Mouse (Mus musculus) neural tube, embryonic 13.5 days (tissue): ENCODE data around the gene Ssu2. TPM values are rescaled to one million over a fixed set of nuclear protein-coding genes. Genes with fewer than 3 reads are reported as not detected.

ENCODE experiments used
- ATAC-seq: fragments of 200-750 bp; cut with Nextera tagmentation; 2 replicates; pipeline ENCODE4 v1.8.0; 2017; ENCODE audit warnings: low read depth, mild to moderate bottlenecking, moderate TSS enrichment, moderate library complexity
- H3K27ac ChIP-seq: fragments of 300-500 bp; sonication (generic); replicated peaks from 2 replicates; pipeline ENCODE4 v1.5.1; 2015; ENCODE audit warnings: moderate library complexity, mild to moderate bottlenecking, inconsistent platforms
- H3K27me3 ChIP-seq: fragments of 300-500 bp; sonication (generic); 2 replicates; pipeline ENCODE4 v1.6.1; 2015; ENCODE audit warnings: mild to moderate bottlenecking, inconsistent platforms
- H3K36me3 ChIP-seq: fragments of 300-500 bp; sonication (generic); 2 replicates; pipeline ENCODE4 v1.6.1; 2015; ENCODE audit warnings: mild to moderate bottlenecking, inconsistent platforms
- H3K4me1 ChIP-seq: fragments of 300-500 bp; sonication (generic); replicated peaks from 2 replicates; pipeline ENCODE4 v1.6.1; 2015; ENCODE audit warnings: inconsistent platforms
- H3K4me2 ChIP-seq: fragments of 300-500 bp; sonication (generic); 2 replicates; pipeline ENCODE4 v1.6.1; 2015; ENCODE audit warnings: inconsistent platforms, mild to moderate bottlenecking, moderate library complexity
- H3K4me3 ChIP-seq: fragments of 300-500 bp; sonication (generic); 2 replicates; pipeline ENCODE4 v1.5.1; 2015; ENCODE audit warnings: mild to moderate bottlenecking, inconsistent platforms
- H3K9ac ChIP-seq: fragments of 300-500 bp; sonication (generic); 2 replicates; pipeline ENCODE4 v1.6.1; 2015; ENCODE audit warnings: moderate library complexity, mild to moderate bottlenecking, inconsistent platforms
- H3K9me3 ChIP-seq: fragments of 300-500 bp; sonication (generic); 2 replicates; pipeline ENCODE4 v1.6.1; 2016; ENCODE audit warnings: inconsistent platforms
- WGBS: fragments of 180-500 bp; shearing (Covaris S2); methylation state at CpG from one replicate; pipeline ENCODE4 v1.1.7; 2015; 5-methylcytosine and 5-hydroxymethylcytosine counted together
- polyA plus RNA-seq: library from polyadenylated mRNA; unstranded; fragments of >200 nt; fragmentation: Nextera tagmentation; extraction: Ambion mirVana; gene quantifications from 2 replicates; pipeline ENCODE4 v1.2.1, GENCODE M21; 2015

The Ssu2 gene
- polyA plus RNA-seq, 1 experiment from 2014 or later = 1.1 TPM

DNA sequence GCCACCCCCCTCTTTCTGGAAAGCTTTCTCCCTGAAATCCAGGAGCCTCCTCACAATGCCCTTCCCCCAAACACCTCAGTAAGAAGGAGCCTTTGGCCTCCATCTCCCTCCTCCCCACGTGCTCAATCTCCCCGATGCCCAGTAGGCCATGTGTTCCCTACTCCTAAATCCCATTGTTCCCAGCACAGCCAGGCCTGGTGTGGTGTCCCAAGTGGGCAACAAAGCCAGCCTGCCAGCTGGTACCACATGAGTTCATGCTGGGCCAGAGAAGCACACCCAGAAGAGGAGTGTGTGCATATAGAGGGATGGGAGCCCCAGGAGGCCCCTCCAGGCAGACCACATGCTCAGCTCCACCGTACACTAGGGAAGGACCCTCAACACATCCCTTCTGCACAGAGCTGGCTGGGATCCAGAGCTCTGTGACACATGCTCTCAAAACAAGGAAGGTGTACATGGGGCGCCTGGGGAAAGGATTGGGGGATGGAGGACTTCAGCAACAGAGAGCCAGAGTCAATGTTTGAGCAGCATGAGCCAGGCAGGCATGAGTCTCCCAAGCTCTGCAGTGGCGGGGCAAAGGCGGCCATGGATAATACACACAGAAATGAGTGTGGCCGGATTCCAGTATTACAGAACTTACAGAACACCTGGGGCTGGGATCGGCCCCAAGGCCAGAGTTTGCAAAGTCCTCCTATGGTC is 4.7 kb downstream of the Ssu2 start:
- ATAC-seq = peak; percentile 87
- Histone ChIP-seq H3K4me2 (no peak overlapping the region), H3K4me1 (peaks cover 5% of the 10 kb centered on the region; the same call in 1 of the 2 replicates), H3K9me3 (no peaks in the 10 kb centered on the region), H3K4me3 (no peak overlapping the region), H3K9ac (no peak overlapping the region), H3K27me3 (no peaks in the 10 kb centered on the region), H3K36me3 (no peaks in the 10 kb centered on the region), H3K27ac (peak overlapping the region; percentile 28; the same call in 1 of the 2 replicates)
- 73% methylated on average over 8 of the region's 8 CpGs for WGBS

DNA sequence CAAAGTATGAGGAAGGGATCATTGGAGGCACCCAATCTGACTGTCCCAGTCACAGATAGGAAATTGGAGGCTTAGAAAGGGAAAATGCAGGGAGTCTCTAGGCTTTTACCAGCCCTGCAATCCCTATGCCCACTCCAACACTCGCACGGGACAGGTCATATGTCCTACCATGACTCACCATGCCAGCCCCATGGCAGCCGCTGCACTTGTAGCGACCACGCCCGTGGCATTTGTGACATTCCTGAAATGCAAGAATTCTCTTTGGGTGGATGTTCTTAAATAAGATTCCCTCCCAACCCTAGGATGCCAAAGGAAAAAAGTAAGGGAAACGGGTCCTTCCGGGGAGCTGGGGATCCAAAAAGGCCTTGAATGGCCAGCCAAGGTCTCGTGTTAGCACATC is 8.8 kb downstream of the Ssu2 start:
- Histone ChIP-seq H3K36me3 (no peaks in the 10 kb centered on the region), H3K9ac (no peak overlapping the region), H3K4me3 (no peak overlapping the region), H3K27ac (no peak overlapping the region), H3K4me2 (no peak overlapping the region), H3K4me1 (peaks cover 5% of the 10 kb centered on the region; the same call in 1 of the 2 replicates), H3K9me3 (no peaks in the 10 kb centered on the region), H3K27me3 (no peaks in the 10 kb centered on the region; the same call in 1 of the 2 replicates)
- ATAC-seq = no peak
- WGBS = 93% methylated on average over 9 of the region's 9 CpGs

DNA sequence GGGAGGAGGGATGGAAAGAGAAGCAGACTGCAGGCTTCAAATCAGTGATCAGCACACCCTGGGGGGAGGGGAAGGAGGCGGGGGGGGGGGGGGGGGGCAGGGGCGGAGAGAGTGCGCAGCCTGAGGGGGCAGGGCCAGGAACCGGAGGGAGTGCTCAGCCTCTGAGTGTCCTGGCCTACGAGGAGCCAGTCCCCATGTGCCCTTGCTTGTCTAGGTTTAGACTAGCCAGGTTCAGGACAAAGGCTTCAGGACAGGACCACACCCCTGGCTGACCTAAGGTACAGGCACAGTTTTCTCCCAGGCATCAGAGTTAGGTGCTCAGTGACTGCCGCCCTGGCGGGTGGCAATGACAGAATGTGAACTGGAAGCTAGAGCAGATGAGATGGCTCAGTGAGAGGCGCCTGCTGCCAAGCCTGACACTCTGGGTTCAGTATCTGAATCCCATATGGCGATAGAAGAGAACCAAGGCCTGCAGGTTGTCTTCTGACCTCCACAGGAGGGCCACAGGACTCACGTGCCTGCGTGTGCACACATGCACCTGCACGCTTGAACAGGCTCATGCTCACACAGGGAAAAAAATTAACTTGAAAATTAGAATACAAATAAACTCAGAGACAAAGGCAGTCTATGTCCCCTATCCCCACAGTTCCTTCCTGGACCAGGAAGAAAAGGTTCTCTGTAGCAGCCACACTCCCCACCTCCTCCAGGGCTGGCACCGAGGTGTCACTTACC is 12.0 kb downstream of the Ssu2 start:
- Histone ChIP-seq H3K9me3 (no peaks in the 10 kb centered on the region), H3K4me2 (no peak overlapping the region), H3K9ac (no peak overlapping the region), H3K27ac (no peak overlapping the region), H3K4me3 (no peak overlapping the region), H3K4me1 (no peaks in the 10 kb centered on the region), H3K27me3 (no peaks in the 10 kb centered on the region; the same call in 1 of the 2 replicates), H3K36me3 (no peaks in the 10 kb centered on the region)
- no peak for ATAC-seq
- WGBS = 67% methylated on average over 11 of the region's 13 CpGs

DNA sequence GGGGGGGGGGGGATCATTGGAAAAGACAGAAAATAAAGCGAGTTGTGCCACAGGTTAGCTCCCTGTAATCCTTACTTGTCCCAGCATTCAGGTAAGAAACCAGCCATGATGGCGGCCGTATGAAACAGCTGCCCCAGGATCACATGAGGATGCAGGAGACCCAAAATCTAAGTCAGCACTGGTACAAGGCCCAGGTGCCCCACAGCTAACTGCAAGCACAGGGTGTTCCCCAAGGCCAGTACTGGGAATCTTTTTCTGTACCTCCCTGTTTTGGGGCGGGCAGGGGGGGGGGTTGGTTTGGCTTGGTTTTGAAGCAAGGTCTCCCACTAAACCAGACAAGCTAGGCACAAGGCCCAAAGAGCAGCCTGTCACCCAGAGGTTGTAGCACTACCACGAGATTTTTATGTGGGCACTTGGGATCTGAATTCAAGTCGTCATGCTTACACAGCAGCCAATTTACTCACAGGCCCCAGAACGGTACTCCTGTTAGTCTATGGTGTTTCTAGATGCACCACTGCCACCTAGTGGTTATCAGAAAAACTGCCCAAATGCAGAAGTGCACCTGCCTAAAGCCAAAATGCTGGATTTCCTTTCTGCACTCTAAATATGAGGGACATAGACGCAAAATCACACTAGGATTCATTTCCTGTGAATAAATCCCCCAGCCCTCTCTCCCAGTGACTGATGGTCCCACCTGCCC is 13.8 kb downstream of the Ssu2 start:
- no peaks in the 10 kb centered on the region for H3K36me3 ChIP-seq
- H3K4me2 ChIP-seq = no peak overlapping the region
- ATAC-seq = peak; percentile 75
- H3K4me3 ChIP-seq = no peak overlapping the region
- no peak overlapping the region for H3K9ac ChIP-seq
- WGBS = 48% methylated on average over 8 of the region's 8 CpGs
- no peaks in the 10 kb centered on the region for H3K4me1 ChIP-seq
- no peak overlapping the region for H3K27ac ChIP-seq
- no peaks in the 10 kb centered on the region; the same call in 1 of the 2 replicates for H3K27me3 ChIP-seq
- H3K9me3 ChIP-seq = no peaks in the 10 kb centered on the region

DNA sequence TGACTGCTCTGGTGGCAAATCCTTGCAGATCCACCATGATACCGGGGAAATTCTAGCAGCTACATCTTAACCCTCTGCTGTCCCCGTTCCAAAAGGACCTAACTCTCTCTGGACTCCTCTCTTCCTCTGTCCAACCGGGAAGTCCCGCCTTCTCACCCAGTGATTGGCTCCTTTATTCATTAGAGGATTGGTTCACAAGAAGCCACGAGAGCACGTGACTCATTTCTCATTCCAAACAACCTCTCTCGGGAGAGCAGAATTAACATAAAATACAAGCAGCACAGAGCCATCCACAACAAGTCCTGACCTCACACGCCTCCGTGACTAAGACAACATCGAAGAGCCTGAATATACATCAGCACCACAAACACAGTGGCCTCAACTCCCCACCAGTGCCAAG is 22.5 kb downstream of the Ssu2 start:
- Histone ChIP-seq H3K27me3 (no peaks in the 10 kb centered on the region), H3K4me1 (no peaks in the 10 kb centered on the region), H3K4me2 (no peak overlapping the region), H3K4me3 (no peak overlapping the region), H3K9ac (no peak overlapping the region), H3K27ac (no peak overlapping the region), H3K36me3 (no peaks in the 10 kb centered on the region), H3K9me3 (no peaks in the 10 kb centered on the region)
- WGBS = 75% methylated on average over 10 of the region's 10 CpGs
- ATAC-seq = no peak

DNA sequence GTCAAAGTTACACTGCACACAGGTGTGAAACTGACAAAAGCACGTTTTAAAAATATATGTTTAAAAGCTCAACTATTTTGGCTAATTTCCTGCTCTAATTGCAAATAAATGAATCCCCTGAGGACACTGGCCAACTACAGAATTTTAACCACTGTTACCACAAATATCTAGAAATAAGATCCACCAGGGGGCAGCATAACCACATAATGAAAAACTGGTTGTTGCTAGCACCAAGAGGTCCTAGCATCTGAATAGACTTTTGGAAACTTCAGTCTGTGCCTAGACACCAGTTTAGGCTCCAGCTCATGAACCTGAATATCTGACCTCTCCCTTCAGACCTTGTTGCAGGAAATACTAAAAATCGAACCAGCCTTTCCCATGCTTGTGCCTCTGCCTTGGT is 23.2 kb downstream of the Ssu2 start:
- no peaks in the 10 kb centered on the region for H3K36me3 ChIP-seq
- H3K9me3 ChIP-seq = no peaks in the 10 kb centered on the region
- no peak overlapping the region for H3K27ac ChIP-seq
- H3K4me1 ChIP-seq = no peaks in the 10 kb centered on the region
- no peak overlapping the region for H3K4me2 ChIP-seq
- WGBS = 43% methylated on average over 2 of the region's 2 CpGs
- no peak for ATAC-seq
- H3K27me3 ChIP-seq = no peaks in the 10 kb centered on the region
- no peak overlapping the region for H3K9ac ChIP-seq
- H3K4me3 ChIP-seq = no peak overlapping the region

DNA sequence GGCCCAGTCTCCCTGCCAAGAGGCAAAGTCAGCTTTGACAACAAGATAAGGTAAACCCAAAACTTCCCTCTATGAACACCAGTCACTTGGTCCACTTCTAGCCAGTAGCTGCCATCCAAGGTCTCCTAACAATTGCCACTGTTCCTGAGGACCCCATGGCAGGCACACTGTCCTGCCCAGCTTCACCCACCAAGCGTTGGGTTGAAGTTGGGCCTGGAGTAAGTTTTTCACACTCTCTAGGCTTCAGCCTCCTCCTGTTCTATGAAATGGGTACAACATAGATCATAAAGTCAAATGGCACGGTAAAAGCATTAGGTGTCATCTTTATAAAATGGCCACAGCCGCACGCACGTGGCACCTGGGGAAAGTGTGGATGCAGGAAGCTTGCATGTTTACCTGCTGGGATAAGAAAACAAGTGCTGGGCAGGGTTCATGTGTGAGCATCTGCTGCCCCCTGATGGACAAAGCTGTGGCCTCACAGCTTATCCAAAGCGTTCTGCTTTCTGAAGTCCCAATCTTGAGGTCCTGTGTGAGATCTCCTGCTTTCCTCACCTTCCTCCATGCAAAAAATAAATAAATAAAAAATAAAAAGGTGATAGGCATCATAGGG is 25.4 kb downstream of the Ssu2 start:
- WGBS = 43% methylated on average over 6 of the region's 6 CpGs
- H3K4me3 ChIP-seq = no peak overlapping the region
- H3K9ac ChIP-seq = no peak overlapping the region
- 0 out of 2 replicates have a peak, but pooled peaks have one; percentile 40 for ATAC-seq
- H3K27me3 ChIP-seq = no peaks in the 10 kb centered on the region
- no peak overlapping the region for H3K4me2 ChIP-seq
- no peaks in the 10 kb centered on the region for H3K36me3 ChIP-seq
- H3K27ac ChIP-seq = no peak overlapping the region
- no peaks in the 10 kb centered on the region for H3K4me1 ChIP-seq
- H3K9me3 ChIP-seq = no peaks in the 10 kb centered on the region

DNA sequence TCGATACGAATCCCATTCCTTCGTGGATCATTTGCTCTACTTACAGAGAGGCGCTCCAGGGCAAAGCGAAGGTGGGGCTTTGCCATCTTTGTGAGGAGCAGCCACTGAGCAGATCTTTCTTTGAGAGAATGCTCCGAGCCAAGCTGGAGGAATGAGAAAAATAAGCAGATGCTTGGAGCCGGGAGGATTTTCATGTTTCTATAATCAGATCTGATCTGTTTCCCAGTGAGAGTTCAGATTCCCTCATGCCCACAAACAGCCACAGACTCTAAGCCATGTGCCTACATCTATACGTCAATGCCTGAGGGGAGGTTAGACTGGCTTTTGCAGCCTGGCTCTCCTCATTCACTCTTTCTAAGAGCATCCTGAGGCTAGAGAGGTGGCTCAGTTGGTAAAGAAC is 27.1 kb downstream of the Ssu2 start:
- no peak for ATAC-seq
- Histone ChIP-seq H3K4me2 (no peak overlapping the region), H3K4me1 (no peaks in the 10 kb centered on the region), H3K27me3 (no peaks in the 10 kb centered on the region), H3K36me3 (no peaks in the 10 kb centered on the region), H3K9ac (no peak overlapping the region), H3K4me3 (no peak overlapping the region), H3K27ac (no peak overlapping the region), H3K9me3 (no peaks in the 10 kb centered on the region)
- WGBS = 82% methylated on average over 8 of the region's 8 CpGs

DNA sequence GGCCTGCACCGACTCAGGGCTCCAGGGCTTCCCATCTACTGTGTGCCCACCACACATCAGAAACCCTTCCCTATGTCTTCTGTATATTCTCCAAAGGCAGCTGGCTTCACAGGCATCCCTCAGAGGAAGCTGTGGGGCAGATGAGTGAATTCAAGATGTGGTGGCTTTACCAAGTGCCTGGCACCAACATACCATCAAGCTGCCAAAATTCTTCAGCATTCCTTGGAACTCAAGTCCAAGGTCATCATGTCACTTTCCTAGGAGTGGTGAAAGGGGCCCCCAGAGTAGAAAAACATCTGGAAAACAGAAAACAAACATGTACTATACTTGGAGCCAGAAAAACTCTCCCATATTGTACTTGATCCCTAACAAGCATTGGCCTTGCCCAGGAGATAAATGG is 28.5 kb downstream of the Ssu2 start:
- Histone ChIP-seq H3K9me3 (no peaks in the 10 kb centered on the region), H3K9ac (no peak overlapping the region), H3K4me1 (no peaks in the 10 kb centered on the region), H3K4me2 (no peak overlapping the region), H3K4me3 (no peak overlapping the region), H3K27ac (no peak overlapping the region), H3K27me3 (no peaks in the 10 kb centered on the region), H3K36me3 (no peaks in the 10 kb centered on the region)
- no peak for ATAC-seq
- 88% methylated on average over 1 of the region's 1 CpGs for WGBS

DNA sequence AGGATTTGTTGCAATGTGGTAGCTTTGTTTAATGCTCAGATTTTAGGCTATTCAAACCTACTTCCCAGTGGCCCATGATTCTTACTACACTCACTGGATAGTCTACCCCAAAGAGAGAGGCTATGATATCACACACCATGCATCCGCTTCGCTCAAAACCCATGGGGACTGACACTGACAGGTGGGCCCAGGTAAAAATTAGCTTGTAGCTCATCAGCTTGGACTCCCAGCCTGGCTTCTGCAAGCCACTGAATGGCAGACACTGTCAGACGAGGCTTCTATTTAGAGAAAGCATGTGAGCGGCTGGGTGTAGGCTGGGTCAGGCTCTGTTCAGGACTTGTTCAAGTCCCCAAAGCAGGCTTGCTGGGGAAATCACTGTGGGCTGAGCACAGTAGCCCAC is 37.4 kb downstream of the Ssu2 start:
- H3K27me3 ChIP-seq = no peaks in the 10 kb centered on the region
- H3K9me3 ChIP-seq = no peaks in the 10 kb centered on the region
- H3K4me2 ChIP-seq = no peak overlapping the region
- WGBS = 92% methylated on average over 4 of the region's 4 CpGs
- no peaks in the 10 kb centered on the region for H3K4me1 ChIP-seq
- H3K36me3 ChIP-seq = no peaks in the 10 kb centered on the region
- H3K9ac ChIP-seq = no peak overlapping the region
- H3K4me3 ChIP-seq = no peak overlapping the region
- ATAC-seq = no peak
- no peak overlapping the region for H3K27ac ChIP-seq

DNA sequence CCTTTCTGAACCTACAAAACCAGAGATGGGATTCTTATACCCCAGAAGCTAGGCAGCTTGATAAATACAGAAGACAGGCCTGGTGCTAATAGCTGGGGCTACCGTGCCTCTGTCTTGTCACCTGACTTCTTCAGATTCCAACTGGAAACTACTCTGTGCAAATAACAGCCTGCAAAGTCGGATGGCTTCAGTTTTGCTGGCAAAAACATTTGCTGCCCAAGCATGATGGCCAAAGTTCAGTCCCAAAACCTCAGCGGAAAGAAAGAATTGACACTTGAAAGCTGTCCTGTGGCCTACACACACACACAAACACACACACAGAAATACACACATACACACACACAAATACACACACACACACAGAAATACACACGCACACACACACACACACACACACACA is 48.8 kb downstream of the Ssu2 start:
- H3K4me3 ChIP-seq = no peak overlapping the region
- H3K27ac ChIP-seq = no peak overlapping the region
- no peaks in the 10 kb centered on the region for H3K4me1 ChIP-seq
- no peak for ATAC-seq
- no peak overlapping the region for H3K9ac ChIP-seq
- no peaks in the 10 kb centered on the region for H3K36me3 ChIP-seq
- no peaks in the 10 kb centered on the region for H3K27me3 ChIP-seq
- no peak overlapping the region for H3K4me2 ChIP-seq
- WGBS = 86% methylated on average over 4 of the region's 4 CpGs
- H3K9me3 ChIP-seq = no peaks in the 10 kb centered on the region

DNA sequence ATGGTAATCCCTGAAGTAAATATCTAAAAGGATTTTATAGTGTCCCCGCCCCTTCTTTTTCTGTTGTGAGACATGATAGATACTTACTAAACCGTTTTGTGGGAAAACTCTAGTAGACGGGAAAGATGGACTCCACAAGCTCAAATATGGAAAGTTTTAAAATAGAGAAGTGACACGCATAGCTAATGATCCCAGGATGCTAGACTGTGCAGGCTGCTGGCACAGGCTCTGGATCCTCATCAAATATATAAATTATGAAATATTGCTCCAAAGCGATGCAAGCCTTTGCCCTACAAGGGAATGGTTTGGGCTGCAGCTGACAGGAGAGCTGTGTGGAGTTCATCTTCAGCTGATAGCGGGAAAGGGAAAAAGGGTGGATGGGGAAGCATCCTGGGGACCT is 50.2 kb downstream of the Ssu2 start:
- no peaks in the 10 kb centered on the region for H3K9me3 ChIP-seq
- H3K36me3 ChIP-seq = no peaks in the 10 kb centered on the region
- H3K4me3 ChIP-seq = no peak overlapping the region
- H3K4me1 ChIP-seq = no peaks in the 10 kb centered on the region
- H3K27ac ChIP-seq = no peak overlapping the region
- no peak overlapping the region for H3K9ac ChIP-seq
- no peak for ATAC-seq
- no peak overlapping the region for H3K4me2 ChIP-seq
- H3K27me3 ChIP-seq = no peaks in the 10 kb centered on the region
- WGBS = 86% methylated on average over 6 of the region's 6 CpGs
